9 mouse cellular contexts compared by ENCODE assay signal in the genomic region with DNA sequence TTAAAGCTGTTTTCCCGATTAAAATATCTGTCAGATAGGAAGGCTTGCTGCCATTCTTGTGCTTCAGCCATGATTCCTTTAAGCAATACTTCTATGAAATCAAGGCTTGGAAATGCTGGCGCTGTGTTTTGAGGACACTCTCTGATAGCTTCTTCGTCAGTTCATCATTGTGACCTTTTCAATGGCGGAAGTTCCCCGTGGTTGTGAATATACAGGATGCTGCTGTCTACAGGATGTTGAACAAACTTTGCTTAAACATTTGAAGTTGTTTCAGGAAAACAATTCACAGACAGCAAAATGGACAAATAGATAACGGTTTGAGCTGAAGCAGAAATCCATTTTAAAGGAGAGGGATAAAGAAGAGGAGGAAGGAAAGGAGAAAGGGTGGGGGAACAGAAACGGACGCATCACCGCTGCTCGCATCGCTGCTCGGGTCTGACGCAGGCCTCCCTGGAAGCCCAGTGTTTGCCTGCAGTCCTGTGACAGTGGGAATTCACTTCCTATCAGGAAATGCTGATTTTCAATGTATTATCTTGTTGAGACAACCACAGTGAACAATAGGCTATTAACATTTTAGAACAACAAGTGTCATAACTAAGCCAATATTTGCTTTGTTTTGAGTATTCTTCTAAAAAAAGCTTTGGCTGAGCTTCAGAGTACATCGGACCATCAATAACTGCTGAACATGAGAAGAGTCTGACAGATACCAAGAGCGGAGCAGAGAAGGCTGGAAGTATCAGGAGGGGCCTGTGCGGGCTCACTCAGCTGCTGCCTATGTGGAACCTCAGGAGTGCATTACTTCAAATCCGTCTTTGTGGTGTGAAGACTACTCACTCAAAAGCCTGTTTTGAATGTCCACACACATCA. TPM values are rescaled to one million over a fixed set of nuclear protein-coding genes. Genes with fewer than 3 reads are reported as not detected.
DNase-seq lines count a peak whose midpoint lies in the region; ATAC-seq lines count a peak whose summit lies in the region.
"Had no signal": no experiment of that assay in that cellular context is flagged by ENCODE, and none has a peak within 500 bp of the region (broad histone marks: within the 10 kb centered on the region; RNA-seq: fewer than 3 reads in every experiment).

No protein-coding gene starts in this region.

- no peaks in the 10 kb centered on the region for H3K27me3 ChIP-seq in heart, embryonic 14.5 days (ENCODE audit: control insufficient read depth, insufficient read depth, low read length)
- H3K27me3 ChIP-seq in megakaryocyte, embryonic 14.5 days (replicated peaks): no peaks in the 10 kb centered on the region
- H3K27me3 ChIP-seq in liver, embryonic 13.5 days: no peaks in the 10 kb centered on the region
- no peaks in the 10 kb centered on the region for H3K27me3 ChIP-seq in forebrain, embryonic 12.5 days

- H3K4me3 ChIP-seq in heart, embryonic 14.5 days (ENCODE audit: control insufficient read depth in 1 of 2, insufficient read depth in 1 of 2, low read depth in 1 of 2, low read length in 2 of 2): no peak overlapping the region
- H3K4me3 ChIP-seq in megakaryocyte, embryonic 14.5 days (replicated peaks): peak overlapping the region; percentile 86
- no peak overlapping the region for H3K4me3 ChIP-seq in liver, embryonic 13.5 days (replicated peaks)
- H3K4me3 ChIP-seq in forebrain, embryonic 12.5 days (replicated peaks): no peak overlapping the region

- no peak overlapping the region for H3K9ac ChIP-seq in heart, embryonic 14.5 days (ENCODE audit: low read length)
- H3K9ac ChIP-seq in liver, embryonic 13.5 days: no peak overlapping the region
- H3K9ac ChIP-seq in forebrain, embryonic 12.5 days: no peak overlapping the region

- 64% methylated on average over 17 of the region's 17 CpGs for WGBS in heart, embryonic 14.5 days
- WGBS in liver, embryonic 13.5 days (ENCODE audit: insufficient replicate concordance): 66% methylated on average over 17 of the region's 17 CpGs
- WGBS in forebrain, embryonic 12.5 days: 92% methylated on average over 17 of the region's 17 CpGs

- peaks cover 21 to 44% of the 10 kb centered on the region in 2 experiments for H3K4me1 ChIP-seq in heart, embryonic 14.5 days (ENCODE audit: control insufficient read depth in 2 of 2, insufficient read depth in 2 of 2, low read length in 2 of 2)
- H3K4me1 ChIP-seq in megakaryocyte, embryonic 14.5 days: peaks cover 78% of the 10 kb centered on the region
- peaks cover 47% of the 10 kb centered on the region for H3K4me1 ChIP-seq in liver, embryonic 13.5 days (replicated peaks)
- peaks cover 14% of the 10 kb centered on the region for H3K4me1 ChIP-seq in forebrain, embryonic 12.5 days

- peaks cover 19% of the 10 kb centered on the region for H3K36me3 ChIP-seq in heart, embryonic 14.5 days (ENCODE audit: control insufficient read depth, insufficient read depth, low read length)
- H3K36me3 ChIP-seq in megakaryocyte, embryonic 14.5 days (replicated peaks; ENCODE audit: low read length): peaks cover 69% of the 10 kb centered on the region
- peaks cover 9% of the 10 kb centered on the region for H3K36me3 ChIP-seq in liver, embryonic 13.5 days
- H3K36me3 ChIP-seq in forebrain, embryonic 12.5 days (replicated peaks): 0 out of 2 replicates have a peak, but pooled peaks cover 5% of the 10 kb centered on the region

- H3K27ac ChIP-seq in heart, embryonic 14.5 days (replicated peaks in 1 of 2; ENCODE audit: control insufficient read depth in 1 of 2, insufficient read depth in 1 of 2, low read depth in 2 of 2, low read length in 2 of 2): peak overlapping the region; percentile 21 to 49
- H3K27ac ChIP-seq in liver, embryonic 13.5 days: peak overlapping the region; percentile 36; the same call in 1 of the 2 replicates
- no peak overlapping the region for H3K27ac ChIP-seq in forebrain, embryonic 12.5 days

- H3K4me2 ChIP-seq in heart, embryonic 14.5 days (ENCODE audit: low read length): no peak overlapping the region
- no peak overlapping the region for H3K4me2 ChIP-seq in liver, embryonic 13.5 days
- H3K4me2 ChIP-seq in forebrain, embryonic 12.5 days: no peak overlapping the region

- DNase-seq in heart, adult 9 months (ENCODE audit: low spot score in 2 of 2): no peak
- DNase-seq in liver, embryonic 13.5 days: no peak
- DNase-seq in lung, postnatal 4 days: peak; percentile 45 to 80
- no peak for DNase-seq in gastrocnemius, adult 18-20 months (ENCODE audit: low spot score)
- DNase-seq: midbrain, embryonic 14.5 days had no signal

- no peaks in the 10 kb centered on the region for H3K9me3 ChIP-seq in heart, embryonic 14.5 days (ENCODE audit: control insufficient read depth, low read length)
- H3K9me3 ChIP-seq in megakaryocyte, embryonic 14.5 days: no peaks in the 10 kb centered on the region
- no peaks in the 10 kb centered on the region for H3K9me3 ChIP-seq in liver, embryonic 13.5 days (replicated peaks)
- H3K9me3 ChIP-seq in forebrain, embryonic 12.5 days: no peaks in the 10 kb centered on the region

- no peak for ATAC-seq in heart, embryonic 14.5 days (ENCODE audit: insufficient number of reproducible peaks, insufficient read depth, low FRiP score, low read depth)
- no peak for ATAC-seq in megakaryocyte, adult 5-6 weeks (ENCODE audit: poor library complexity, severe bottlenecking)
- no peak for ATAC-seq in liver, embryonic 13.5 days (ENCODE audit: low read depth)
- ATAC-seq in forebrain, embryonic 12.5 days (ENCODE audit: low FRiP score): no peak

RNA-seq across cellular contexts. Expression of a gene that starts 58.7 kb away (rescaled TPM):
- 129 and 134 TPM in 2 replicates for polyA plus RNA-seq in heart, embryonic 14.5 days (2014; fragmentation: Nextera tagmentation; extraction: Ambion mirVana)
- polyA plus RNA-seq in megakaryocyte, embryonic 14.5 days (2012; ENCODE audit: insufficient read depth, low replicate concordance): 1.3 and 6.1 TPM in 2 replicates
- 235 and 240 TPM in 2 replicates for total RNA-seq in megakaryocyte, adult 5-6 weeks (2015)
- 317 and 336 TPM in 2 replicates for total RNA-seq in megakaryocyte, adult 5-6 weeks (2017)
- 29.5 and 34.7 TPM in 2 replicates for polyA plus RNA-seq in liver, embryonic 13.5 days (2015; fragmentation: Nextera tagmentation; extraction: Ambion mirVana)
- 48.5 and 51.2 TPM in 2 replicates for polyA plus RNA-seq in forebrain, embryonic 12.5 days (2016; fragmentation: Nextera tagmentation; extraction: Ambion mirVana)
- 10 to 100 TPM; 23.0 to 30.5 TPM for total RNA-seq in gastrocnemius, adult 18-20 months (2021)

Comparison
In these comparisons a context has a peak if more than half of its experiments do, and no peak if none do; other contexts are left out.
1. DNase-seq: peak in lung, postnatal 4 days (2 of 2); none in heart, adult 9 months (0 of 2), liver, embryonic 13.5 days (single experiment) and gastrocnemius, adult 18-20 months (single experiment).